Mouse (Mus musculus) cerebellum, adult 2 months (tissue): ENCODE measurements around the gene Adamtsl3.

Experiments
- CTCF ChIP-seq: fragments of 200-500 bp; IDR thresholded peaks from 2 replicates; pipeline ENCODE4 v1.5.1; 2011; ENCODE audit warnings: low read depth, mild to moderate bottlenecking, control low read depth, low read length, moderate library complexity, borderline replicate concordance; ENCODE audit not compliant: insufficient read depth
- POLR2A ChIP-seq: fragments of 200-500 bp; IDR thresholded peaks from 2 replicates; pipeline ENCODE4 v1.6.1; 2011; ENCODE audit warnings: low read length, control low read depth, borderline replicate concordance; ENCODE audit not compliant: insufficient read depth

DNA sequence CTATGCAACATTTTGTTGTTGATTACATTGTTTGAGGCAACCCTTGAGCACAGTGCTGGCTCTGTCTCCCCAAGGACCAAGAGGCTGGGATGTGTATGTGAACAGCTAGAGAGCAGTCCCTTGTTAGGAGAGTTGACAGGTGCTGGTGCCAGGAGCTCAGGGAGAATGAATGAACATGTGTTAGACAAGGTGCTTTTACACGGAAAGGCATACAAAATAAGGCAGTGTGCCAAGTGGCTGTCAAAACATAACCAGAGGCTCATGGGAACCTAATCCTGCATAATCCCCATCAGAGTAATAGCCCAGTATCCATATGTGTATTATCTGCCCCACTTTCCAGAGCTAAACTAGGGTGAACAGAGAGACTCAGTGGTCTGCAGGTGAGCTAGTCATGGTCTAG is 1.5 kb upstream of the Adamtsl3 start:
- TF ChIP-seq CTCF (no peak), POLR2A (no peak)
